Mouse (Mus musculus) megakaryocyte, embryonic 14.5 days (primary cell): ENCODE measurements around the gene Gpsm2.

Experiments used
- FLI1 ChIP-seq: IDR thresholded peaks from 2 replicates; pipeline ENCODE4 v1.6.1; 2012; ENCODE audit warnings: low read length, inconsistent platforms, mixed read lengths
- GATA1 ChIP-seq: IDR thresholded peaks from 3 replicates; pipeline ENCODE4 v1.6.1; 2012; ENCODE audit warnings: mixed read lengths, low read length, inconsistent platforms, borderline replicate concordance

DNA sequence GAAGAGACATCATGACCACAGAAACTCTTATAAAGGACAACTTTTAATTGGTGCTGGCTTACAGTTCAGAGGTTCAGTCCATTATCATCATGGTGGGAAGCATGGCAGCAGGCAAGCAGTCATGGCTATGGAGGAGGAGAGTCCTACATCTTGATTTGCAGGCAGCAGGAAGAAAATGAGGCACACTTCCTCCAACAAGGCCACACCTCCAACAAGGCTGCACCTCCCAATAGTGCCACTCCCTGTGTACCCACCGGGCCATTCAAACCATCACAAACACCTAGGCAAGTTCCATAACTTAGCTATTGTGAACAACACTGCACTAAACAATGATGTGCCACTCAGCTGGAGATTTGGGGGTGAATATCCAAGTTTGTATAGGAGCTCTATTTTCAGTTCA is 32.4 kb upstream of the Gpsm2 start:
- TF ChIP-seq FLI1 (no peak), GATA1 (no peak)
